Mouse (Mus musculus) hindbrain, embryonic 10.5 days (tissue): Measurements from ENCODE around the gene Slc5a9. TPM values are rescaled to one million over a fixed set of nuclear protein-coding genes. Genes with fewer than 3 reads are reported as not detected.

ENCODE experiments used
- DNase-seq: peaks from one replicate; pipeline ENCODE4 v3.0.0-alpha.2; 2017; ENCODE audit warnings: low spot score
- H3K27ac ChIP-seq: fragments of 300-500 bp; sonication (generic); 2 replicates; pipeline ENCODE4 v1.5.1; 2016; ENCODE audit warnings: mild to moderate bottlenecking, moderate library complexity
- H3K27me3 ChIP-seq: fragments of 300-500 bp; sonication (generic); 2 replicates; pipeline ENCODE4 v1.6.1; 2016; ENCODE audit warnings: mild to moderate bottlenecking; ENCODE audit not compliant: poor library complexity, insufficient read depth, severe bottlenecking
- H3K36me3 ChIP-seq: fragments of 300-500 bp; sonication (generic); 2 replicates; pipeline ENCODE4 v1.6.1; 2016; ENCODE audit warnings: mild to moderate bottlenecking, moderate library complexity
- H3K4me1 ChIP-seq: fragments of 300-500 bp; sonication (generic); replicated peaks from 2 replicates; pipeline ENCODE4 v1.6.1; 2016; ENCODE audit warnings: mild to moderate bottlenecking
- H3K4me3 ChIP-seq: fragments of 300-500 bp; sonication (generic); 2 replicates; pipeline ENCODE4 v1.5.1; 2016; ENCODE audit warnings: mild to moderate bottlenecking, moderate library complexity
- H3K9me3 ChIP-seq: fragments of 300-500 bp; sonication (generic); 2 replicates; pipeline ENCODE4 v1.6.1; 2016; ENCODE audit warnings: mild to moderate bottlenecking, moderate library complexity
- WGBS: fragments of 180-500 bp; shearing (Covaris S2); methylation state at CpG from one replicate; pipeline ENCODE4 v1.1.7; 2016; 5-methylcytosine and 5-hydroxymethylcytosine counted together
- polyA plus RNA-seq: library from polyadenylated mRNA; unstranded; fragments of >200 nt; fragmentation: Nextera tagmentation; extraction: Ambion mirVana; gene quantifications from 2 replicates; pipeline ENCODE4 v1.2.1, GENCODE M21; 2016

The Slc5a9 gene
- polyA plus RNA-seq, 1 experiment from 2014 or later = not detected

GRCm38 (mm10) chr4:111866701-111867100 lies 36.0 kb downstream of the Slc5a9 start:
- Histone ChIP-seq H3K36me3 (no peaks in the 10 kb centered on the region), H3K4me3 (no peak overlapping the region), H3K4me1 (no peaks in the 10 kb centered on the region), H3K27me3 (no peaks in the 10 kb centered on the region), H3K9me3 (no peaks in the 10 kb centered on the region), H3K27ac (no peak overlapping the region)
- WGBS = 92% methylated on average over 5 of the region's 5 CpGs
- DNase-seq = no peak

GRCm38 (mm10) chr4:111852626-111853025 lies 50.1 kb downstream of the Slc5a9 start:
- no peaks in the 10 kb centered on the region for H3K27me3 ChIP-seq
- H3K4me1 ChIP-seq = no peaks in the 10 kb centered on the region
- no peaks in the 10 kb centered on the region for H3K36me3 ChIP-seq
- H3K9me3 ChIP-seq = no peaks in the 10 kb centered on the region
- no peak overlapping the region for H3K4me3 ChIP-seq
- no peak overlapping the region for H3K27ac ChIP-seq
- DNase-seq = no peak

DNA sequence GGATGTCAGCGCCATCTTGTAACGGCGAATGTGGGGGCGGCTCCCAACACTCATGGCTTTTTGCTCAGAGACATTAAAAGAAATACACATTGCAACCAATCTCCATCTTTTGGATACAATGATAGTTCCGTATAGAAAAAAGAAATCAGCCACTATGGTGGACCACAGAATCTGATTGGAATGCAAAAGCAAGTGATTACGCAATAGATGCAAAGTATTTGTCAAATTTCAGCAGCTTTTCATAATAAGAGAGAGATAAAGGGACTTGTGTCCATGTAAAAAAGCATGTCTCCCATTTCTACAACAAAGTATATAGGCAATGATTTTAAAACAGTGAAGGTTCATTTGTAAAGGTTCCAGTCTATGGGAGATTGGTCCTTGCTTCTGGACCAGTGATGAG lies 63.8 kb downstream of the Slc5a9 start:
- WGBS = 97% methylated on average over 6 of the region's 6 CpGs
- Histone ChIP-seq H3K27me3 (no peaks in the 10 kb centered on the region), H3K9me3 (no peaks in the 10 kb centered on the region), H3K36me3 (no peaks in the 10 kb centered on the region), H3K27ac (no peak overlapping the region), H3K4me3 (no peak overlapping the region), H3K4me1 (no peaks in the 10 kb centered on the region)
- no peak for DNase-seq

Other genes with a start within 250 kb of the Slc5a9 start
- gene Spata6, start 182.9 kb downstream of the Slc5a9 start, polyA plus RNA-seq = 27.6 and 29.1 TPM in 2 replicates
- not detected in 2 replicates for gene Skint8, start 16.5 kb upstream of the Slc5a9 start, polyA plus RNA-seq
- not detected in 2 replicates for gene Skint7, start 70.0 kb upstream of the Slc5a9 start, polyA plus RNA-seq
- not detected in 2 replicates for gene Skint1, start 103.4 kb upstream of the Slc5a9 start, polyA plus RNA-seq
- gene Skint4, start 169.1 kb upstream of the Slc5a9 start, polyA plus RNA-seq = not detected in 2 replicates